Mouse (Mus musculus) cerebellum, adult 8-10 months (tissue): ENCODE results near the gene Olfr1297.

ENCODE experiments used
- DNase-seq: peaks from one replicate; pipeline ENCODE4 v3.0.0; 2022

Gene Olfr1297

DNA sequence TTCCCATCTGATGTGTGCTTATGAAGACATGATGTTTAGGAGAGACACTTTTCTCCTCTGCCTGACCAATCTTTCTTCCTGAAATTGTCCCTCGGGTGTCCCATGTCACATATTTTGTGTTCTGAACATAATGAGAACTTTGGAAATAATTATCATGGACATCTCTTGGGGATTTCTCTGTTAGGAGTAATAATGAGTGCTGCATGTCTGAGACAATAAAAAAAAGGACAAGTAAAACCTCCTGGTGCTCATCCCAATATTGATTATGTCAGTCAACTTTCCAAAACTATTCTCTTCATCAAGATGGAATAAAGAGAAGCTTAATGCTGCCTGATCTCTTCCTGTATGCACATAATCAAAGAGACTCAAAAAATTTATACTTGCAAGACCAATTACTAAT is at the start of gene Olfr1297:
Olfr1297 (minus strand) TSS at position 101 of the 400 bp plus-strand sequence.
- DNase-seq, result no peak

DNA sequence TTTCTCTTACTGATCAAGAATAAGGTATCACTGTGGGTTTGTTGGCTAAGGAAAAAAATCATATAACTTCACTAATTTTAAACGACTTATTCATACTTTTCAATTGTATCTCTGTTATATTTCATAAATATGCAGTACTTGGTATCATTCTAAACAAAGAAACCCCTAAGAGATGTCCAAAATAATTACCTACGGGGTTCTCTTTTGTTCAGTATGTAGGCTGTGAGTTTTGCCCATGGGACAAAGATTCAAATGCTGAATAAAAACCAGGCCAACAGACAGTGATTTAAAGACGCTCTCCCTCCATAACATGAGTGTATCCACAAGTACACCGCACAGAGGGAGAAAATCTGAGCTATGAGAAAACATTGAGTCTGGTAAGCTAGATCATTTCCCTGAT is 34.8 kb upstream of the Olfr1297 start, which contains the start of gene Olfr1299:
Olfr1299 (plus strand) TSS at position 301 of the 400 bp plus-strand sequence.
- no peak for DNase-seq

DNA sequence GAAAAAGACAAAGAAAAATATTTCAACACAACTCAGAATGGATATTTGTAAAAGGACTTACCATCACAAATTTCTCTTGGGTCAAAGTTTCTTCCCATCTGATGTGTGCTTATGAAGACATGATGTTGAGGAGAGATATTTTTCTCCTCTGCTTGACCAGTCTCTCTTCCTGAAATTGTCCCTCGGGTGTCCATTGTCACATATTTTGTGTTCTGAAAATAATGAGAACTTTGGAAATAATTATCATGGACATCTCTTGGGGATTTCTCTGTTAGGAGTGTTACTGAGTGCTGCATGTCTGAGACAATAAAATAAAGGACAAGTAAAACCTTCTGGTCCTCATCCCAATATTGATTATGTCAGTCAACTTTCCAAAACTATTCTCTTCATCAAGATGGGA is 22.8 kb upstream of the Olfr1297 start, which contains the start of gene Olfr1298:
Olfr1298 (minus strand) TSS at position 101 of the 400 bp plus-strand sequence.
- no peak for DNase-seq

DNA sequence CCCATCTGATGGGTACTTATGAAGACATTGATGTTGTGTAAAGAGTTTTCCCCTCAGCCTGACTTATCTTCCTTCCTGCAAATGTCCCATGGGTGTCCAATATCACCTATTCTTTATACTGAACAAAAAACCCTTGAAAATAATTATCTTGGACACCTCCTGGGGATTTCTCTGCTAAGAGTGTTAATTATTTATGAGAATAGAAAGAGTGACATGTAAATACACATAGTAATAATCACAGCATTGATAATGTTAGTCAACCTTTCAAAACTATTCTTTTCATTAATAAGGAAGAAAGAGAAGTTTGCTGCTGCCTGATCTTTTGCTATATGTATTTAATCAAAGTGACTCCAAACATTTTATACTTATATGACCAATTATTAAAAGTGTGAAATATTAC is 56.7 kb downstream of the Olfr1297 start, which contains the start of gene Olfr1295:
Olfr1295 (minus strand) TSS at position 101 of the 400 bp plus-strand sequence.
- DNase-seq, result no peak
